Mouse (Mus musculus): ENCODE measurements around the gene Gmeb1. TPM values are rescaled to one million over a fixed set of nuclear protein-coding genes. Genes with fewer than 3 reads are reported as not detected.

Gmeb1 gene
- total and polyA plus RNA-seq, 3 experiments, result 9.9 to 29.6 TPM; not detected in 1

DNA sequence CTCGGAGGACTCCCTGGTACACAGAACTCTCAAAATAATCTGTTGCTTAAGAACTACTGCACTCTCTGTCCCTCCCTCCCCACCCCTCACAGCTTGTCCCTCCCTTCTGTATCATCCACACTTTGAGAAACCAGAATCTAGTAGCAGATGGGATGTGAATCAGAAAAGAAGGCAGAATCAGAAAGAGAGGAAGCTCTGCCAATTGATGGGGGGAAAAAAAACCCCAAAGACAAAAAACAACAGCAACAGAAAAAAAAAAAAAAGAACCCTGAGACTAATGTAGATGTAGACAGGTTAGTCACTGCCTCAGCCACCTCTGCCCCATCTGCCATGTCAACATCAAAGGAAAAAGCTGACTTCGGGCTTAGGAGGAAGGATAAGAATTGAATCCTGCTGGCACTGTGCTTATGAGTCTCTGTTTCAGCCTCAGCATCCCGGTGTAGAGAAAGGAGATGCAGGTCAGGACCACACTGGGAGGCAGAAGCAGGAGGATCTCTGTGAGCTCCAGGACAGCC lies 5.5 kb upstream of the Gmeb1 start:
- peaks cover 0 to 17% of the 10 kb centered on the region in 2 experiments; a peak in 2 of 4 replicates for H3K36me3 ChIP-seq (ENCODE audit: control insufficient read depth in 1 of 2, insufficient read depth in 2 of 2, low read length in 2 of 2)
- no peaks in the 10 kb centered on the region for H3K9me3 ChIP-seq (replicated peaks; ENCODE audit: insufficient read depth, low read length)
- H3K4me3 ChIP-seq (ENCODE audit: control insufficient read depth in 1 of 2, insufficient read depth in 1 of 2, low read depth in 2 of 2, low read length in 2 of 2), result no peak overlapping the region
- TF ChIP-seq RAD21 (IDR thresholded peaks at IDR 0.05; ENCODE audit: low read depth, low read length) (no peak), POLR2AphosphoS2 (IDR thresholded peaks at IDR 0.05; ENCODE audit: low read length) (no peak), MAX (IDR thresholded peaks at IDR 0.05; ENCODE audit: low read length) (no peak), GATA1 (IDR thresholded peaks at IDR 0.05; ENCODE audit: low read depth, low read length) (no peak), CHD1 (IDR thresholded peaks at IDR 0.05; ENCODE audit: low read depth, low read length) (no peak), SIN3A (IDR thresholded peaks at IDR 0.05; ENCODE audit: low read length) (no peak), E2F4 (IDR thresholded peaks at IDR 0.05; ENCODE audit: borderline replicate concordance, low read depth, low read length) (no peak), CHD2 (IDR thresholded peaks at IDR 0.05; ENCODE audit: low read length) (no peak), TCF12 (IDR thresholded peaks at IDR 0.05; ENCODE audit: low read depth, low read length) (no peak), RCOR1 (IDR thresholded peaks at IDR 0.05; ENCODE audit: low read depth, low read length) (no peak), MAZ (IDR thresholded peaks at IDR 0.05; ENCODE audit: low read depth, low read length) (no peak), BHLHE40 (IDR thresholded peaks at IDR 0.05; ENCODE audit: borderline replicate concordance, low read depth, low read length) (no peak), NELFE (IDR thresholded peaks at IDR 0.05; ENCODE audit: low read depth, low read length) (no peak)
- H3K27me3 ChIP-seq (ENCODE audit: control insufficient read depth in 1 of 2, insufficient read depth in 2 of 2, low read length in 2 of 2), result no peaks in the 10 kb centered on the region
- H3K79me2 ChIP-seq (ENCODE audit: control insufficient read depth, insufficient read depth, low read length, poor library complexity), result peaks cover 5% of the 10 kb centered on the region; the same call in 1 of the 2 replicates
- H3K9ac ChIP-seq (ENCODE audit: control insufficient read depth, low read depth, low read length, poor library complexity, severe bottlenecking), result no peak overlapping the region
- DNase-seq (ENCODE audit: low read depth, low spot score), result no peak
- H3K27ac ChIP-seq (ENCODE audit: control insufficient read depth, low read depth, low read length), result no peak overlapping the region
- H3K4me1 ChIP-seq (ENCODE audit: control insufficient read depth in 1 of 2, insufficient read depth in 2 of 2, low read length in 2 of 2), result peaks cover 2 to 15% of the 10 kb centered on the region in 2 experiments; a peak in 3 of 4 replicates

- H3K9ac ChIP-seq (ENCODE audit: control insufficient read depth, low read depth, low read length, poor library complexity, severe bottlenecking), result peak overlapping the region; percentile 12; the same call in 1 of the 2 replicates
- peaks cover 9 to 16% of the 10 kb centered on the region in 2 experiments; a peak in 3 of 4 replicates for H3K4me1 ChIP-seq (ENCODE audit: control insufficient read depth in 1 of 2, insufficient read depth in 2 of 2, low read length in 2 of 2)
- peaks cover 0 to 19% of the 10 kb centered on the region in 2 experiments; a peak in 2 of 4 replicates for H3K36me3 ChIP-seq (ENCODE audit: control insufficient read depth in 1 of 2, insufficient read depth in 2 of 2, low read length in 2 of 2)
- no peaks in the 10 kb centered on the region for H3K27me3 ChIP-seq (ENCODE audit: control insufficient read depth in 1 of 2, insufficient read depth in 2 of 2, low read length in 2 of 2)
- H3K9me3 ChIP-seq (replicated peaks; ENCODE audit: insufficient read depth, low read length), result no peaks in the 10 kb centered on the region
- H3K27ac ChIP-seq (ENCODE audit: control insufficient read depth, low read depth, low read length), result peak overlapping the region; percentile 61
- H3K79me2 ChIP-seq (ENCODE audit: control insufficient read depth, insufficient read depth, low read length, poor library complexity), result peaks cover 30% of the 10 kb centered on the region
- no peak overlapping the region for H3K4me3 ChIP-seq (ENCODE audit: control insufficient read depth in 1 of 2, insufficient read depth in 1 of 2, low read depth in 2 of 2, low read length in 2 of 2)
- DNase-seq (ENCODE audit: low read depth, low spot score), result peak; percentile 76
- no peak for TF ChIP-seq POLR2A (IDR thresholded peaks at IDR 0.05; ENCODE audit: control insufficient read depth in 1 of 2, insufficient read depth in 1 of 2, low read depth in 1 of 2, low read length in 2 of 2, poor library complexity in 1 of 2)
- no peak for TF ChIP-seq MEF2A (IDR thresholded peaks at IDR 0.05; ENCODE audit: extremely low read depth, insufficient replicate concordance, low read depth, low read length, poor library complexity, severe bottlenecking)
- TF ChIP-seq POLR2AphosphoS5 (IDR thresholded peaks at IDR 0.05; ENCODE audit: borderline replicate concordance, low read depth, low read length), result no peak
- peak; percentile 42; the same call in 1 of the 2 replicates for TF ChIP-seq TCF12 (IDR thresholded peaks at IDR 0.05; ENCODE audit: low read depth, low read length)
- TF ChIP-seq ETS1 (IDR thresholded peaks at IDR 0.05; ENCODE audit: low read depth, low read length), result peak; percentile 49; the same call in 1 of the 2 replicates
- no peak for TF ChIP-seq ZNF384 (IDR thresholded peaks at IDR 0.05; ENCODE audit: low read depth, low read length)
- TF ChIP-seq SIN3A (IDR thresholded peaks at IDR 0.05; ENCODE audit: low read length), result peak; percentile 19; the same call in 1 of the 2 replicates
- no peak for TF ChIP-seq ZC3H11A (IDR thresholded peaks at IDR 0.05; ENCODE audit: low read depth, low read length)
- no peak for TF ChIP-seq USF2 (IDR thresholded peaks at IDR 0.05; ENCODE audit: borderline replicate concordance in 1 of 2, insufficient read depth in 1 of 2, low read depth in 1 of 2, low read length in 2 of 2)
- peak; percentile 82 for TF ChIP-seq GATA1 (IDR thresholded peaks at IDR 0.05; ENCODE audit: low read depth, low read length)
- no peak for TF ChIP-seq HCFC1 (IDR thresholded peaks at IDR 0.05; ENCODE audit: low read depth, low read length)
- no peak for TF ChIP-seq KAT2A (conservative IDR thresholded peaks at IDR 0.05; ENCODE audit: low read depth, low read length)
- TF ChIP-seq EP300 (IDR thresholded peaks at IDR 0.05; ENCODE audit: low read depth in 1 of 2, low read length in 2 of 2), result peak; percentile 27 to 53; a peak in 3 of 4 replicates
These were observed 1.9 kb upstream of the Gmeb1 start for GRCm38 (mm10) chr4:132263313-132263712.

All from MEL (cell line).